Mouse (Mus musculus) G1E (cell line): ENCODE data around the gene Sae1.

Experiments
- CTCF ChIP-seq: IDR thresholded peaks from 2 replicates; pipeline ENCODE4 v1.5.1; 2012; ENCODE audit warnings: low read depth, low read length, inconsistent platforms, mixed read lengths
- TAL1 ChIP-seq: conservative IDR thresholded peaks from 2 replicates; pipeline ENCODE4 v1.6.1; 2012; ENCODE audit warnings: low read depth, low read length, inconsistent platforms, mixed read lengths

DNA sequence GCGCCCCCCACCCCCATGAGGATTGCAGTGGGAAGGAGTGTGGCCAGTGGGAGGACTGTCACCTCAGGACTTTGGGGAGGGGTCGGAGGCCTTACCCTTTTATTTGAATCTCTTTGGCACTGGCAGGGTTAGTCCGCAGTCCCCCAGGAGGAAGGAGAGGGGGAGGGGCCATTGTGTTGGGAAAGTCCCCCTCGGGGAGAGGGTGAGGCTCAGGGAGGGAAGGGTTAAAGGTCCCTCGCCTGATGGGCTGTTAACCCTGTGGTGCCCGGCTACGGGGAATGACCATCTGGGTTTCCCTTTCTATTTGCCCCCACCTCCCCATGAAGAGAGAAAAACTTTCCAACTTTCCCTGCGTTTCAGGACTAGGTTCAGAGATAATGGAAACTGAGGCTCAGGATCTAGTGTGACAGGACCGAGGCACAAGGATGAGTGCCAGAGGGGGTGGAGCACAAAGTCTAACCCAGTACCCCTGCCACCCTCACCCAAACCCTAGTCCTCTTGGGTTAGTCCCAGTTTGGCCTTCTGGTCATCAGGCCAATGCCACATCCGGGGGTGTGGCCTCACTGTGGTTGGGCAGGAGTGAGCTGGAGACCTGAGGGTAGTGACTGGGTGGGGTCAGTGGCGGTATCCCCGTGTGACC, 74.8 kb downstream of the Sae1 start:
- TF ChIP-seq CTCF (no peak), TAL1 (no peak)
